ENCODE assay signal across 7 mouse cellular contexts in genomic region chr11:102406401-102406800, GRCm38 (mm10). TPM values are rescaled to one million over a fixed set of nuclear protein-coding genes. Genes with fewer than 3 reads are reported as not detected.
DNase-seq lines count a peak whose midpoint lies in the region; ATAC-seq lines count a peak whose summit lies in the region.

No protein-coding gene starts in this region.

- no peaks in the 10 kb centered on the region for H3K27me3 ChIP-seq in lung, embryonic 16.5 days (ENCODE audit: control insufficient read depth, insufficient read depth, low read depth, low read length)
- H3K27me3 ChIP-seq in forebrain, embryonic 10.5 days (ENCODE audit: poor library complexity, severe bottlenecking), result peaks cover 12% of the 10 kb centered on the region
- peaks cover 13% of the 10 kb centered on the region for H3K27me3 ChIP-seq in limb, embryonic 10.5 days (ENCODE audit: low read depth, poor library complexity, severe bottlenecking)
- no peaks in the 10 kb centered on the region for H3K27me3 ChIP-seq in stomach, embryonic 14.5 days (ENCODE audit: control insufficient read depth, insufficient read depth, low read length)

- peaks cover 18% of the 10 kb centered on the region for H3K36me3 ChIP-seq in lung, embryonic 16.5 days (ENCODE audit: control insufficient read depth, insufficient read depth, low read length)
- peaks cover 42% of the 10 kb centered on the region for H3K36me3 ChIP-seq in forebrain, embryonic 10.5 days (replicated peaks)
- H3K36me3 ChIP-seq in limb, embryonic 10.5 days, result peaks cover 42% of the 10 kb centered on the region
- peaks cover 25% of the 10 kb centered on the region for H3K36me3 ChIP-seq in stomach, embryonic 14.5 days (ENCODE audit: control insufficient read depth, insufficient read depth, low read length)

- peak overlapping the region; percentile 97 for H3K4me3 ChIP-seq in lung, embryonic 16.5 days (ENCODE audit: low read length)
- H3K4me3 ChIP-seq in forebrain, embryonic 10.5 days, result peak overlapping the region; percentile 88
- peak overlapping the region; percentile 87 for H3K4me3 ChIP-seq in limb, embryonic 10.5 days
- peak overlapping the region; percentile 81 for H3K4me3 ChIP-seq in stomach, embryonic 14.5 days (ENCODE audit: low read depth, low read length)

- peak overlapping the region; percentile 95 for H3K4me2 ChIP-seq in lung, embryonic 16.5 days (ENCODE audit: low read depth, low read length)
- H3K4me2 ChIP-seq in stomach, embryonic 14.5 days (replicated peaks; ENCODE audit: low read depth, low read length), result peak overlapping the region; percentile 82

- peaks cover 24% of the 10 kb centered on the region for H3K4me1 ChIP-seq in lung, embryonic 16.5 days (replicated peaks; ENCODE audit: control insufficient read depth, insufficient read depth, low read length)
- H3K4me1 ChIP-seq in forebrain, embryonic 10.5 days, result peaks cover 65% of the 10 kb centered on the region
- H3K4me1 ChIP-seq in limb, embryonic 10.5 days, result peaks cover 50% of the 10 kb centered on the region
- H3K4me1 ChIP-seq in stomach, embryonic 14.5 days (ENCODE audit: control insufficient read depth, insufficient read depth, low read length), result peaks cover 17% of the 10 kb centered on the region

- H3K9ac ChIP-seq in lung, embryonic 16.5 days (ENCODE audit: low read length), result peak overlapping the region; percentile 95
- peak overlapping the region; percentile 70 for H3K9ac ChIP-seq in stomach, embryonic 14.5 days (replicated peaks; ENCODE audit: low read depth, low read length)

- DNase-seq in lung, postnatal 4 days, result no peak
- no peak for DNase-seq in forebrain, embryonic 10.5 days (ENCODE audit: extremely low spot score, low spot score)
- DNase-seq in limb, embryonic 10.5 days (ENCODE audit: low spot score), result no peak
- no peak for DNase-seq in thymus, postnatal 25 days

- WGBS in lung, embryonic 16.5 days, result 6% methylated on average over 3 of the region's 3 CpGs
- WGBS in forebrain, embryonic 10.5 days, result 13% methylated on average over 3 of the region's 3 CpGs
- WGBS in limb, embryonic 10.5 days, result 13% methylated on average over 3 of the region's 3 CpGs
- WGBS in stomach, embryonic 14.5 days, result 4% methylated on average over 3 of the region's 3 CpGs

- H3K9me3 ChIP-seq in lung, embryonic 16.5 days (ENCODE audit: control insufficient read depth, low read length), result no peaks in the 10 kb centered on the region
- H3K9me3 ChIP-seq in forebrain, embryonic 10.5 days, result no peaks in the 10 kb centered on the region
- H3K9me3 ChIP-seq in limb, embryonic 10.5 days (replicated peaks), result no peaks in the 10 kb centered on the region
- H3K9me3 ChIP-seq in stomach, embryonic 14.5 days (ENCODE audit: control insufficient read depth, low read depth, low read length), result no peaks in the 10 kb centered on the region

- ATAC-seq in lung, embryonic 16.5 days (ENCODE audit: low read depth), result no peak
- no peak for ATAC-seq in stomach, embryonic 14.5 days (ENCODE audit: insufficient number of reproducible peaks, insufficient read depth, low FRiP score, low read depth)
- no peak for ATAC-seq in granulocyte monocyte progenitor cell, adult 5-6 weeks (replicated peaks; ENCODE audit: poor library complexity, severe bottlenecking)

- H3K27ac ChIP-seq in lung, embryonic 16.5 days (ENCODE audit: low read length), result peak overlapping the region; percentile 94
- H3K27ac ChIP-seq in forebrain, embryonic 10.5 days, result peak overlapping the region; percentile 94
- H3K27ac ChIP-seq in limb, embryonic 10.5 days, result peak overlapping the region; percentile 92
- H3K27ac ChIP-seq in stomach, embryonic 14.5 days (ENCODE audit: low read length), result peak overlapping the region; percentile 94; the same call in 1 of the 2 replicates

RNA-seq across cellular contexts. Expression of gene Slc25a39, which starts 1.3 kb away (rescaled TPM):
- polyA plus RNA-seq in lung, embryonic 16.5 days (2015; fragmentation: Nextera tagmentation; extraction: Ambion mirVana), result 234 and 252 TPM in 2 replicates
- polyA plus RNA-seq in forebrain, embryonic 10.5 days (2016; fragmentation: Nextera tagmentation; extraction: Ambion mirVana), result 255 and 262 TPM in 2 replicates
- polyA plus RNA-seq in limb, embryonic 10.5 days (2016; fragmentation: Nextera tagmentation; extraction: Ambion mirVana), result 209 and 242 TPM in 2 replicates
- 215 and 216 TPM in 2 replicates for polyA plus RNA-seq in stomach, embryonic 14.5 days (2014; fragmentation: Nextera tagmentation; extraction: Ambion mirVana)
- total RNA-seq in granulocyte monocyte progenitor cell, adult 5-6 weeks (2014; fragmentation: Nextera tagmentation), result 99.0 and 163 TPM in 2 replicates
- total RNA-seq in granulocyte monocyte progenitor cell, adult 5-6 weeks (2017), result 51.4 and 53.9 TPM in 2 replicates

RNA-seq across cellular contexts. Expression of gene Rundc3a, which starts 13.2 kb away (rescaled TPM):
- 1.8 and 2.9 TPM in 2 replicates for polyA plus RNA-seq in lung, embryonic 16.5 days (2015; fragmentation: Nextera tagmentation; extraction: Ambion mirVana)
- 10.5 and 13.5 TPM in 2 replicates for polyA plus RNA-seq in forebrain, embryonic 10.5 days (2016; fragmentation: Nextera tagmentation; extraction: Ambion mirVana)
- polyA plus RNA-seq in limb, embryonic 10.5 days (2016; fragmentation: Nextera tagmentation; extraction: Ambion mirVana), result 1.2 and 1.3 TPM in 2 replicates
- polyA plus RNA-seq in stomach, embryonic 14.5 days (2014; fragmentation: Nextera tagmentation; extraction: Ambion mirVana), result 7.9 and 9.7 TPM in 2 replicates
- not detected in 2 replicates for total RNA-seq in granulocyte monocyte progenitor cell, adult 5-6 weeks (2014; fragmentation: Nextera tagmentation)
- total RNA-seq in granulocyte monocyte progenitor cell, adult 5-6 weeks (2017), result not detected in 2 replicates

RNA-seq across cellular contexts. Expression of gene Grn, which starts 23.7 kb away (rescaled TPM):
- 195 and 201 TPM in 2 replicates for polyA plus RNA-seq in lung, embryonic 16.5 days (2015; fragmentation: Nextera tagmentation; extraction: Ambion mirVana)
- 66.2 and 70.1 TPM in 2 replicates for polyA plus RNA-seq in forebrain, embryonic 10.5 days (2016; fragmentation: Nextera tagmentation; extraction: Ambion mirVana)
- polyA plus RNA-seq in limb, embryonic 10.5 days (2016; fragmentation: Nextera tagmentation; extraction: Ambion mirVana), result 78.5 and 93.2 TPM in 2 replicates
- polyA plus RNA-seq in stomach, embryonic 14.5 days (2014; fragmentation: Nextera tagmentation; extraction: Ambion mirVana), result 112 and 122 TPM in 2 replicates
- 110 and 152 TPM in 2 replicates for total RNA-seq in granulocyte monocyte progenitor cell, adult 5-6 weeks (2014; fragmentation: Nextera tagmentation)
- 38.6 and 48.3 TPM in 2 replicates for total RNA-seq in granulocyte monocyte progenitor cell, adult 5-6 weeks (2017)

RNA-seq across cellular contexts. Expression of gene Slc4a1, which starts 40.4 kb away (rescaled TPM):
- polyA plus RNA-seq in lung, embryonic 16.5 days (2015; fragmentation: Nextera tagmentation; extraction: Ambion mirVana), result 8.9 and 18.2 TPM in 2 replicates
- polyA plus RNA-seq in forebrain, embryonic 10.5 days (2016; fragmentation: Nextera tagmentation; extraction: Ambion mirVana), result 37.4 and 52.1 TPM in 2 replicates
- 34.5 and 37.2 TPM in 2 replicates for polyA plus RNA-seq in limb, embryonic 10.5 days (2016; fragmentation: Nextera tagmentation; extraction: Ambion mirVana)
- polyA plus RNA-seq in stomach, embryonic 14.5 days (2014; fragmentation: Nextera tagmentation; extraction: Ambion mirVana), result 4.2 and 4.6 TPM in 2 replicates
- not detected in 2 replicates for total RNA-seq in granulocyte monocyte progenitor cell, adult 5-6 weeks (2014; fragmentation: Nextera tagmentation)
- under 0.01 and 1.6 TPM in 2 replicates for total RNA-seq in granulocyte monocyte progenitor cell, adult 5-6 weeks (2017)

RNA-seq across cellular contexts. Expression of gene Fam171a2, which starts 41.1 kb away (rescaled TPM):
- polyA plus RNA-seq in lung, embryonic 16.5 days (2015; fragmentation: Nextera tagmentation; extraction: Ambion mirVana), result 2.9 and 3.9 TPM in 2 replicates
- 2.2 and 2.8 TPM in 2 replicates for polyA plus RNA-seq in forebrain, embryonic 10.5 days (2016; fragmentation: Nextera tagmentation; extraction: Ambion mirVana)
- polyA plus RNA-seq in limb, embryonic 10.5 days (2016; fragmentation: Nextera tagmentation; extraction: Ambion mirVana), result 3.7 and 4.2 TPM in 2 replicates
- 7.1 and 8.0 TPM in 2 replicates for polyA plus RNA-seq in stomach, embryonic 14.5 days (2014; fragmentation: Nextera tagmentation; extraction: Ambion mirVana)
- not detected in 2 replicates for total RNA-seq in granulocyte monocyte progenitor cell, adult 5-6 weeks (2014; fragmentation: Nextera tagmentation)
- not detected in 2 replicates for total RNA-seq in granulocyte monocyte progenitor cell, adult 5-6 weeks (2017)
